In the genomic region with DNA sequence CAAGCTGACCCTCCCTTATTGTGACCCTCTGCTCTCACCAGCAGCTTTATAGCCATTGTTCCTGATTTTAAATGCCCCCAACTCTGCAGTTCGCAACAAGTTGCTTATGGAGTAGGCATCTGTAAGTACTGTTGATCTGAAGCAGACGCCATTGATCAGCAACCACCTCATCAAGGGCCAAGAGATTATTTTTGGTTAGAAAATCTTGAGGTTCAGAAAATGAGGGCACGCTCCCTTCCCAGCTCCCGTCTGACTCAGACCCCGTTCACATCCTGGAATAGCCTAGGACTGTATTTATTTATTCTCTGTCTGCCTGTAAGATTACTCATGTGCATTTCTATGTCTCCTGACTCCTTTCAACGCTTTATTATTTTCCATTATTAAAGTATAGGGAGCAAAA, we compare ENCODE assay signal across 20 mouse cellular contexts. TPM values are rescaled to one million over a fixed set of nuclear protein-coding genes. Genes with fewer than 3 reads are reported as not detected.
"Had no signal": no experiment of that assay in that cellular context is flagged by ENCODE, and none has a peak within 500 bp of the region (broad histone marks: within the 10 kb centered on the region; RNA-seq: fewer than 3 reads in every experiment).

No protein-coding gene starts in this region.

- H3K9ac ChIP-seq: limb, embryonic 12.5 days; liver, embryonic 13.5 days; liver, postnatal 0 days; midbrain, embryonic 12.5 days; neural tube, embryonic 13.5 days; stomach, embryonic 15.5 days had no signal

- H3K9me3 ChIP-seq: limb, embryonic 12.5 days; liver, embryonic 13.5 days; midbrain, embryonic 12.5 days; neural tube, embryonic 13.5 days; stomach, embryonic 15.5 days had no signal

- H3K36me3 ChIP-seq: liver, embryonic 13.5 days had no signal

- H3K27ac ChIP-seq: limb, embryonic 12.5 days; liver, embryonic 13.5 days; midbrain, embryonic 12.5 days; neural tube, embryonic 13.5 days; stomach, embryonic 15.5 days had no signal

- H3K4me3 ChIP-seq: limb, embryonic 12.5 days; liver, embryonic 13.5 days; midbrain, embryonic 12.5 days; neural tube, embryonic 13.5 days; stomach, embryonic 15.5 days had no signal

- H3K27me3 ChIP-seq: limb, embryonic 12.5 days; liver, embryonic 13.5 days; midbrain, embryonic 12.5 days; neural tube, embryonic 13.5 days; stomach, embryonic 15.5 days had no signal

- H3K4me1 ChIP-seq: limb, embryonic 12.5 days; liver, embryonic 13.5 days; midbrain, embryonic 12.5 days; neural tube, embryonic 13.5 days; stomach, embryonic 15.5 days had no signal

- DNase-seq: kidney, adult 2 months; kidney, postnatal 25 days; layer of hippocampus, adult 9-11 months; layer of hippocampus, postnatal 36 days; liver; liver, embryonic 13.5 days; liver, postnatal 0 days; right cerebral cortex, postnatal 4 days; spleen, adult 18-20 months; thymus, adult 2 months; thymus, postnatal 25 days had no signal

- H3K4me2 ChIP-seq: limb, embryonic 12.5 days; liver, embryonic 13.5 days; midbrain, embryonic 12.5 days; neural tube, embryonic 13.5 days; stomach, embryonic 15.5 days had no signal

- ATAC-seq: intestine, embryonic 16.5 days; liver, postnatal 0 days; midbrain, embryonic 16.5 days had no signal

RNA-seq across cellular contexts. Expression of a gene that starts 16.1 kb away (rescaled TPM):
- total RNA-seq: megakaryocyte-erythroid progenitor cell, adult 5-6 weeks had no signal

RNA-seq across cellular contexts. Expression of a gene that starts 33.1 kb away (rescaled TPM):
- total RNA-seq: layer of hippocampus, adult 18-20 months; megakaryocyte-erythroid progenitor cell, adult 5-6 weeks had no signal
- polyA plus RNA-seq: limb, embryonic 12.5 days; liver, embryonic 13.5 days; liver, postnatal 0 days; midbrain, embryonic 12.5 days; midbrain, embryonic 16.5 days; neural tube, embryonic 13.5 days; testis, adult 2 months had no signal
